Comparison of ENCODE assay signal across 30 mouse cellular contexts in the genomic region with DNA sequence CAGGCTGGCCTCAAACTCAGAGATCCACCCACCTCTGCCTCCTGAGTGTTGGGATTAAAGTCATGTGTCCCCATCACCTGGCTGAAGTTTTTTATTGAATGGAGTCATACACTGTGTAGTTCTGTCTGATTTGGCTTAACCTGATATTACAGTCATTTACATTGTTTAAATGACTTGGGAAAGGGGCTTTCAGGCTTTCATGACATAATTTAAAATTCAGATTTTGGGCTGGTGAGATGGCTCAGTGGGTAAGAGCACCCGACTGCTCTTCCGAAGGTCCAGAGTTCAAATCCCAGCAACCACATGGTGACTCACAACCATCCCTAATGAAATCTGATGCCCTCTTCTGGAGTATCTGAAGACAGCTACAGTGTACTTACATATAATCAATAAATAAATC. TPM values are rescaled to one million over a fixed set of nuclear protein-coding genes. Genes with fewer than 3 reads are reported as not detected.
"Had no signal": no experiment of that assay in that cellular context is flagged by ENCODE, and none has a peak within 500 bp of the region (broad histone marks: within the 10 kb centered on the region; RNA-seq: fewer than 3 reads in every experiment).

No protein-coding gene starts in this region.

RNA-seq across cellular contexts. Expression of gene Tmed6, which starts 31.8 kb away (rescaled TPM):
- total RNA-seq: common myeloid progenitor, adult 5-6 weeks; forebrain, postnatal 0 days; gastrocnemius, adult 18-20 months; gastrocnemius, adult 2 months; gastrocnemius, adult 8-10 months; gastrocnemius, postnatal 10 days; gastrocnemius, postnatal 14 days; gastrocnemius, postnatal 25 days; gastrocnemius, postnatal 36 days; gastrocnemius, postnatal 4 days; granulocyte monocyte progenitor cell, adult 5-6 weeks; heart, adult 18-20 months; heart, adult 2 months; heart, adult 8-10 months had no signal
- polyA plus RNA-seq: cortical plate, adult 2 months; embryonic facial prominence, embryonic 10.5 days; embryonic facial prominence, embryonic 11.5 days; embryonic facial prominence, embryonic 12.5 days; embryonic facial prominence, embryonic 13.5 days; embryonic facial prominence, embryonic 14.5 days; embryonic facial prominence, embryonic 15.5 days; erythroblast, embryonic 14.5 days; forebrain, embryonic 10.5 days; forebrain, embryonic 11.5 days; forebrain, embryonic 12.5 days; forebrain, embryonic 13.5 days; forebrain, embryonic 14.5 days; forebrain, embryonic 15.5 days; forebrain, embryonic 16.5 days; forebrain, postnatal 0 days; frontal cortex, adult 2 months; heart, adult 2 months had no signal
